Mouse (Mus musculus) midbrain, embryonic 12.5 days (tissue): ENCODE results near the gene Pdf. TPM values are rescaled to one million over a fixed set of nuclear protein-coding genes. Genes with fewer than 3 reads are reported as not detected.
A peak's percentile ranks its signal among the peaks of the same experiment; 100 is the strongest.
"Not testable (repeated sequence)": the region's sequence is repeated elsewhere in the genome, so short reads cannot be mapped to it uniquely, and the experiment has no call there.

Experiments
- ATAC-seq: fragments of 200-750 bp; cut with Nextera tagmentation; 2 replicates; pipeline ENCODE4 v1.8.0; 2017; ENCODE audit warnings: low read depth, moderate TSS enrichment, moderate library complexity; ENCODE audit not compliant: low FRiP score
- H3K27ac ChIP-seq: fragments of 300-500 bp; sonication (generic); replicated peaks from 2 replicates; pipeline ENCODE4 v1.5.1; 2016; ENCODE audit warnings: mild to moderate bottlenecking
- H3K27me3 ChIP-seq: fragments of 300-500 bp; sonication (generic); 2 replicates; pipeline ENCODE4 v1.6.1; 2016; ENCODE audit warnings: mild to moderate bottlenecking
- H3K36me3 ChIP-seq: fragments of 300-500 bp; sonication (generic); 2 replicates; pipeline ENCODE4 v1.6.1; 2016
- H3K4me1 ChIP-seq: fragments of 300-500 bp; sonication (generic); 2 replicates; pipeline ENCODE4 v1.6.1; 2016
- H3K4me2 ChIP-seq: fragments of 300-500 bp; sonication (generic); replicated peaks from 2 replicates; pipeline ENCODE4 v1.6.1; 2016; ENCODE audit warnings: mild to moderate bottlenecking, moderate library complexity
- H3K4me3 ChIP-seq: fragments of 300-500 bp; sonication (generic); 2 replicates; pipeline ENCODE4 v1.5.1; 2016; ENCODE audit warnings: mild to moderate bottlenecking
- H3K9ac ChIP-seq: fragments of 300-500 bp; sonication (generic); replicated peaks from 2 replicates; pipeline ENCODE4 v1.6.1; 2016; ENCODE audit warnings: mild to moderate bottlenecking, moderate library complexity
- H3K9me3 ChIP-seq: fragments of 300-500 bp; sonication (generic); 2 replicates; pipeline ENCODE4 v1.6.1; 2016; ENCODE audit warnings: mild to moderate bottlenecking
- WGBS: fragments of 180-500 bp; shearing (Covaris S2); methylation state at CpG from one replicate; pipeline ENCODE4 v1.1.7; 2016; 5-methylcytosine and 5-hydroxymethylcytosine counted together
- microRNA-seq: library from miRNA; unstranded; fragments of <30 nt; microRNA quantifications from one replicate; pipeline ENCODE4, GENCODE M21; 2017
- polyA plus RNA-seq: library from polyadenylated mRNA; unstranded; fragments of >200 nt; fragmentation: Nextera tagmentation; extraction: Ambion mirVana; gene quantifications from 2 replicates; pipeline ENCODE4 v1.2.1, GENCODE M21; 2016

The Pdf gene
- polyA plus RNA-seq, 1 experiment from 2014 or later: 42.5 TPM

DNA sequence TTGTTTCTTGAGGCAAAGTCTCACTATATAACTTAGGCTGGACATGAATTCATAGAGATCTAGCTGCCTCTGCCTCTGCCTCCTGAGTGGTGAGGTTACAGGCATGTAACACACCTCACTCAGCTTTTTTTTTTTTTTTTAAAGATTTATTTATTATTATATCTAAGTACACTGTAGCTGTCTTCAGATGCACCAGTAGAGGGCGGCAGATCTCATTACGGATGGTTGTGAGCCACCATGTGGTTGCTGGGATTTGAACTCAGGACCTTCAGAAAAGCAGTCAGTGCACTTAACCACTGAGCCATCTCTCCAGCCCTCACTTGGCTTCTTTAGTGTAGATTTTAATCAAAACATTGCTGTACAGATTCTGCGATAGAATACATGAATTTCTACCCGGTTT is 52.1 kb downstream of the Pdf start:
- H3K9me3 ChIP-seq, H3K4me1 ChIP-seq, H3K27ac ChIP-seq, ATAC-seq, H3K27me3 ChIP-seq, H3K4me2 ChIP-seq, H3K9ac ChIP-seq, H3K4me3 ChIP-seq: not testable (repeated sequence)
- 86% methylated on average over 4 of the region's 4 CpGs for WGBS
- H3K36me3 ChIP-seq: peaks cover 17% of the 10 kb centered on the region

Small RNA genes lying within 50 kb of the gene (microRNA-seq; reads per million reads assigned to microRNA genes)
- gene Mir7075: 2.3 reads per million, percentile 2 among the genes with 10 or more reads in this experiment

Other genes with a start within 250 kb of the Pdf start
- 0.34 and 0.38 TPM in 2 replicates for gene Has3, start 178.4 kb downstream of the Pdf start, polyA plus RNA-seq
- gene Utp4, start 155.0 kb downstream of the Pdf start, polyA plus RNA-seq: 49.7 and 54.2 TPM in 2 replicates
- 9.0 and 12.4 TPM in 2 replicates for gene Sntb2, start 112.9 kb downstream of the Pdf start, polyA plus RNA-seq
- gene Vps4a, start 17.4 kb downstream of the Pdf start, polyA plus RNA-seq: 97.4 and 98.1 TPM in 2 replicates
- gene Cog8, start 8.1 kb upstream of the Pdf start, polyA plus RNA-seq: 45.8 and 47.7 TPM in 2 replicates
- 87.2 and 93.1 TPM in 2 replicates for gene Nip7, start 8.3 kb upstream of the Pdf start, polyA plus RNA-seq
- not detected in 2 replicates for gene Tmed6, start 17.0 kb upstream of the Pdf start, polyA plus RNA-seq
- 22.5 and 23.1 TPM in 2 replicates for gene Terf2, start 47.9 kb upstream of the Pdf start, polyA plus RNA-seq
- 155 and 156 TPM in 2 replicates for gene Cyb5b, start 102.0 kb upstream of the Pdf start, polyA plus RNA-seq
- gene Nfat5, start 244.9 kb upstream of the Pdf start, polyA plus RNA-seq: 14.3 and 15.6 TPM in 2 replicates